Mouse (Mus musculus): ENCODE data around the gene Zap70. TPM values are rescaled to one million over a fixed set of nuclear protein-coding genes. Genes with fewer than 3 reads are reported as not detected.

Zap70 gene
- polyA plus RNA-seq, 1 experiment from 2014 or later = 0.20 TPM

DNA sequence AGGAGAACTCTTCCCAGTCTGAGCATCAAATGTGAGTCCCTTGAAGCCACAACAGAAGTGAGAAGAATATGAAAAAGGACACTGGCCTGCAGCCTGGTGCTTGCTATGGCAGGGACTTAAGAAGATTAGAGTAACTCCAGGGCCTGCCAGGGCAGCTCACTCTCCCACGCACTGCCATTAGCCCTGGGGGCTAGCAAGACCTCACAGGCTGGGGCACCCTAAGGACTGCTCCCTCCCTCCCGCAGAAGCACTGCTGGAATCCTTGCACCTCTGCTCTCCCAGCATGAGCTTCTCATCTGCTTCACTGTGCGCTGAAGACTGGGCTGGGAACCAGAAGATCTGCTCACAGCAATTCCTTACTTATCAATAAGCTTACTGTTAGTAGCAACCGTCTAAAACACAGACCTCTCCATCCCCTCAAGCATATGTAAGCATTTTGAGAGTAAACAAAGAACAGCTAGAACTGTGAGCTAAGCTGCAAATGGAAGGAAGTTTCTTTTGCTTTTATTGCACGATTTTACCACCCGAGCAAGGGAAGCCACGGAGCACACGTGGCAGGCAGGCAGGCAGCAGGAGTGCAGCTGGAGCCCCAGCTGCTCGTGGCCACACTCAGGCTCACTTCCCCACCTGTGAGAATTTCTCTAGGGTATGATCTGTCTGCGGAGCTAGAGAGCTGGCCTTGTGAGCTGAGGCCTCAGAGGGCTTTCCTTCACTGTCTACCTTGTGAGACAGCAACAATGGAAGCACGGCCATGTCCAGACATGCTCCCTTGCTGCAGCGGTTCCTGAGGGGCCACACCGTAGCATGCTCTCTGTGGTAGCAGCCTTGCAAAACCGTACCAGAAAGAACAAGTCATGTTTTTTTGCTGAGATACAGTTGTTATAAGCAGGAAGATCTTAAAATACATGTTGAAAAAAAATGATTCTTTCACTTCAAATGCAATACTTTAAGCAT is 69.6 kb downstream of the Zap70 start:
- H3K4me1 ChIP-seq (ENCODE audit: control insufficient read depth in 2 of 2, insufficient read depth in 2 of 2, low read length in 2 of 2) = no peaks in the 10 kb centered on the region
- H3K27me3 ChIP-seq (ENCODE audit: control insufficient read depth, insufficient read depth, low read length) = no peaks in the 10 kb centered on the region
- no peak overlapping the region for H3K4me3 ChIP-seq (ENCODE audit: control insufficient read depth in 1 of 2, insufficient read depth in 1 of 2, low read depth in 1 of 2, low read length in 2 of 2)
- H3K27ac ChIP-seq (replicated peaks in 1 of 2; ENCODE audit: control insufficient read depth in 1 of 2, insufficient read depth in 1 of 2, low read depth in 2 of 2, low read length in 2 of 2) = no peak overlapping the region
- no peak for ATAC-seq (ENCODE audit: insufficient number of reproducible peaks, insufficient read depth, low FRiP score, low read depth)
- H3K9ac ChIP-seq (ENCODE audit: low read length) = no peak overlapping the region
- H3K36me3 ChIP-seq (ENCODE audit: control insufficient read depth, insufficient read depth, low read length) = peaks cover 69% of the 10 kb centered on the region
- 65% methylated on average over 14 of the region's 14 CpGs for WGBS
- no peaks in the 10 kb centered on the region for H3K9me3 ChIP-seq (ENCODE audit: control insufficient read depth, low read length)
- no peak overlapping the region for H3K4me2 ChIP-seq (ENCODE audit: low read length)

Other genes starting within 250 kb of the Zap70 start
- gene Cnnm3, start 249.9 kb upstream of the Zap70 start, polyA plus RNA-seq (2014; fragmentation: Nextera tagmentation; extraction: Ambion mirVana) = 3.7 and 3.9 TPM in 2 replicates
- 18.9 and 19.4 TPM in 2 replicates for gene Ankrd23, start 224.9 kb upstream of the Zap70 start, polyA plus RNA-seq (2014; fragmentation: Nextera tagmentation; extraction: Ambion mirVana)
- not detected in 2 replicates for gene Gm42417, start 222.4 kb upstream of the Zap70 start, polyA plus RNA-seq (2014; fragmentation: Nextera tagmentation; extraction: Ambion mirVana)
- 27.2 and 29.0 TPM in 2 replicates for gene Ankrd39, start 214.4 kb upstream of the Zap70 start, polyA plus RNA-seq (2014; fragmentation: Nextera tagmentation; extraction: Ambion mirVana)
- gene Sema4c, start 203.4 kb upstream of the Zap70 start, polyA plus RNA-seq (2014; fragmentation: Nextera tagmentation; extraction: Ambion mirVana) = 1.3 and 1.6 TPM in 2 replicates
- gene Fam178b, start 78.6 kb upstream of the Zap70 start, polyA plus RNA-seq (2014; fragmentation: Nextera tagmentation; extraction: Ambion mirVana) = 1.8 and 3.1 TPM in 2 replicates
- 1,570 and 1,612 TPM in 2 replicates for gene Cox5b, start 70.3 kb upstream of the Zap70 start, polyA plus RNA-seq (2014; fragmentation: Nextera tagmentation; extraction: Ambion mirVana)
- 0.18 TPM in 1 of 2 replicates, not detected in the other for gene 4933424G06Rik, start 51.6 kb upstream of the Zap70 start, polyA plus RNA-seq (2014; fragmentation: Nextera tagmentation; extraction: Ambion mirVana)
- gene Actr1b, start 47.4 kb upstream of the Zap70 start, polyA plus RNA-seq (2014; fragmentation: Nextera tagmentation; extraction: Ambion mirVana) = 74.4 and 79.1 TPM in 2 replicates
- gene Tmem131, start 181.9 kb downstream of the Zap70 start, polyA plus RNA-seq (2014; fragmentation: Nextera tagmentation; extraction: Ambion mirVana) = 9.5 and 10.0 TPM in 2 replicates

All from heart, embryonic 14.5 days (tissue).